Mouse (Mus musculus): Measurements from ENCODE around the gene Ptpre. TPM values are rescaled to one million over a fixed set of nuclear protein-coding genes. Genes with fewer than 3 reads are reported as not detected.
A peak's percentile ranks its signal among the peaks of the same experiment; 100 is the strongest.

Gene Ptpre
- polyA plus RNA-seq, 1 experiment from 2014 or later, result 3.1 TPM

DNA sequence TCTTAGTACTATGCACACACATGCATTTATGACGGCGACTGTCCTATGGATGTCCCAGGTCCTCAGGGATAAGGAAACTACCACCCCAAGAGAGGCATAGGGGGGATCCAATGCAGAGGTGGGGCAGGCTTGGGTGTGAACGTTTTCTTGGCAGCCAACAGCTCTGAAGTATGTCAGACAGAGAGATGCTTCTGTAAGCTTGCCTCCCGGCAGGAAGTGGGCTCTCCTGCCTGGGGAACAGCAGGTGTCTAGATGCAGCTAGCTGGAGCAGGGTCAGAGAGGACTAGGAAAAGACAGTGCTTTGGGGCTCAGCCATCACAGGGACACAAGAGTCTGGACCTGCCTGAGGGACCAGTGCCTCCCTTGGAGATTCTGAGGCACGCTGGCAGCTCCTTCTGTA lies 9.2 kb downstream of the Ptpre start:
- ATAC-seq (ENCODE audit: insufficient number of reproducible peaks, insufficient read depth, low FRiP score, low read depth), result no peak
- Histone ChIP-seq H3K27ac (replicated peaks in 1 of 2; ENCODE audit: control insufficient read depth in 1 of 2, insufficient read depth in 1 of 2, low read depth in 2 of 2, low read length in 2 of 2) (no peak overlapping the region), H3K27me3 (ENCODE audit: control insufficient read depth, insufficient read depth, low read length) (peaks cover 7% of the 10 kb centered on the region; the same call in 1 of the 2 replicates), H3K4me2 (ENCODE audit: low read length) (no peak overlapping the region), H3K4me1 (ENCODE audit: control insufficient read depth in 2 of 2, insufficient read depth in 2 of 2, low read length in 2 of 2) (peaks cover 3 to 4% of the 10 kb centered on the region in 2 experiments; a peak in 2 of 4 replicates), H3K9me3 (ENCODE audit: control insufficient read depth, low read length) (no peaks in the 10 kb centered on the region), H3K4me3 (ENCODE audit: control insufficient read depth in 1 of 2, insufficient read depth in 1 of 2, low read depth in 1 of 2, low read length in 2 of 2) (no peak overlapping the region), H3K9ac (ENCODE audit: low read length) (no peak overlapping the region), H3K36me3 (ENCODE audit: control insufficient read depth, insufficient read depth, low read length) (no peaks in the 10 kb centered on the region)
- WGBS, result 53% methylated on average over 5 of the region's 5 CpGs

DNA sequence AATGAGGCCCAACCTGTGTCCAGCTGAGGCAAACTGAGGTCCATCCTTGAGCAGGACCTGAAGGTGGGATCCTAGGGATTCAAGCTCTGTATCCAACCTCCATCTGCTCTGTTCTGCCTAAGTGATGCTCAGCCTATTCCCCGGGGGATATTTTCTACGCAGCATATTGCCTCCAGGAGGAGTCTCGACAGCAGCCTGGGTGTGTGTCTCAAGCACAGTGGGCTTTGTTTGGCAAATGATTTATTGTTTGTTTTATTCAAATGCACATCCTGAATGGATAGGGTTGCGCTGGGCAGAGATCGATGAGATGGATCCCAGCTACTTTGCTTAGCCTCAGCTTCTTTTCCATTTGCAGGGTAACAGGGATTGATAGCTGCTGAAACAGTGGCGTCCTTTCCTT lies 11.2 kb downstream of the Ptpre start:
- no peaks in the 10 kb centered on the region for H3K9me3 ChIP-seq (ENCODE audit: control insufficient read depth, low read length)
- H3K27me3 ChIP-seq (ENCODE audit: control insufficient read depth, insufficient read depth, low read length), result peaks cover 7% of the 10 kb centered on the region; the same call in 1 of the 2 replicates
- H3K4me3 ChIP-seq (ENCODE audit: control insufficient read depth in 1 of 2, insufficient read depth in 1 of 2, low read depth in 1 of 2, low read length in 2 of 2), result no peak overlapping the region
- no peak overlapping the region for H3K9ac ChIP-seq (ENCODE audit: low read length)
- no peaks in the 10 kb centered on the region for H3K36me3 ChIP-seq (ENCODE audit: control insufficient read depth, insufficient read depth, low read length)
- no peak for ATAC-seq (ENCODE audit: insufficient number of reproducible peaks, insufficient read depth, low FRiP score, low read depth)
- no peak overlapping the region for H3K4me2 ChIP-seq (ENCODE audit: low read length)
- 84% methylated on average over 6 of the region's 6 CpGs for WGBS
- no peak overlapping the region for H3K27ac ChIP-seq (replicated peaks in 1 of 2; ENCODE audit: control insufficient read depth in 1 of 2, insufficient read depth in 1 of 2, low read depth in 2 of 2, low read length in 2 of 2)
- peaks cover 5% of the 10 kb centered on the region in 2 experiments; a peak in 2 of 4 replicates for H3K4me1 ChIP-seq (ENCODE audit: control insufficient read depth in 2 of 2, insufficient read depth in 2 of 2, low read length in 2 of 2)

- WGBS, result 29% methylated on average over 1 of the region's 1 CpGs
- no peak overlapping the region for H3K4me3 ChIP-seq (ENCODE audit: control insufficient read depth in 1 of 2, insufficient read depth in 1 of 2, low read depth in 1 of 2, low read length in 2 of 2)
- peaks cover 6% of the 10 kb centered on the region; the same call in 1 of the 2 replicates for H3K27me3 ChIP-seq (ENCODE audit: control insufficient read depth, insufficient read depth, low read length)
- no peak overlapping the region for H3K27ac ChIP-seq (replicated peaks in 1 of 2; ENCODE audit: control insufficient read depth in 1 of 2, insufficient read depth in 1 of 2, low read depth in 2 of 2, low read length in 2 of 2)
- ATAC-seq (ENCODE audit: insufficient number of reproducible peaks, insufficient read depth, low FRiP score, low read depth), result peak; percentile 56; the same call in 1 of the 2 replicates
- H3K36me3 ChIP-seq (ENCODE audit: control insufficient read depth, insufficient read depth, low read length), result no peaks in the 10 kb centered on the region
- H3K9ac ChIP-seq (ENCODE audit: low read length), result no peak overlapping the region
- peaks cover 5% of the 10 kb centered on the region in 2 experiments; a peak in 2 of 4 replicates for H3K4me1 ChIP-seq (ENCODE audit: control insufficient read depth in 2 of 2, insufficient read depth in 2 of 2, low read length in 2 of 2)
- H3K9me3 ChIP-seq (ENCODE audit: control insufficient read depth, low read length), result no peaks in the 10 kb centered on the region
- no peak overlapping the region for H3K4me2 ChIP-seq (ENCODE audit: low read length)
Observed at GRCm38 (mm10) chr7:135551547-135551946, 14.3 kb downstream of the Ptpre start.

GRCm38 (mm10) chr7:135553550-135553949 lies 16.3 kb downstream of the Ptpre start:
- WGBS, result 79% methylated on average over 3 of the region's 3 CpGs
- no peaks in the 10 kb centered on the region for H3K36me3 ChIP-seq (ENCODE audit: control insufficient read depth, insufficient read depth, low read length)
- H3K9ac ChIP-seq (ENCODE audit: low read length), result no peak overlapping the region
- no peaks in the 10 kb centered on the region; the same call in 1 of the 2 replicates for H3K27me3 ChIP-seq (ENCODE audit: control insufficient read depth, insufficient read depth, low read length)
- no peak overlapping the region for H3K27ac ChIP-seq (replicated peaks in 1 of 2; ENCODE audit: control insufficient read depth in 1 of 2, insufficient read depth in 1 of 2, low read depth in 2 of 2, low read length in 2 of 2)
- no peak overlapping the region for H3K4me3 ChIP-seq (ENCODE audit: control insufficient read depth in 1 of 2, insufficient read depth in 1 of 2, low read depth in 1 of 2, low read length in 2 of 2)
- no peaks in the 10 kb centered on the region for H3K9me3 ChIP-seq (ENCODE audit: control insufficient read depth, low read length)
- ATAC-seq (ENCODE audit: insufficient number of reproducible peaks, insufficient read depth, low FRiP score, low read depth), result no peak
- peaks cover 5% of the 10 kb centered on the region in 2 experiments; a peak in 2 of 4 replicates for H3K4me1 ChIP-seq (ENCODE audit: control insufficient read depth in 2 of 2, insufficient read depth in 2 of 2, low read length in 2 of 2)
- H3K4me2 ChIP-seq (ENCODE audit: low read length), result no peak overlapping the region

DNA sequence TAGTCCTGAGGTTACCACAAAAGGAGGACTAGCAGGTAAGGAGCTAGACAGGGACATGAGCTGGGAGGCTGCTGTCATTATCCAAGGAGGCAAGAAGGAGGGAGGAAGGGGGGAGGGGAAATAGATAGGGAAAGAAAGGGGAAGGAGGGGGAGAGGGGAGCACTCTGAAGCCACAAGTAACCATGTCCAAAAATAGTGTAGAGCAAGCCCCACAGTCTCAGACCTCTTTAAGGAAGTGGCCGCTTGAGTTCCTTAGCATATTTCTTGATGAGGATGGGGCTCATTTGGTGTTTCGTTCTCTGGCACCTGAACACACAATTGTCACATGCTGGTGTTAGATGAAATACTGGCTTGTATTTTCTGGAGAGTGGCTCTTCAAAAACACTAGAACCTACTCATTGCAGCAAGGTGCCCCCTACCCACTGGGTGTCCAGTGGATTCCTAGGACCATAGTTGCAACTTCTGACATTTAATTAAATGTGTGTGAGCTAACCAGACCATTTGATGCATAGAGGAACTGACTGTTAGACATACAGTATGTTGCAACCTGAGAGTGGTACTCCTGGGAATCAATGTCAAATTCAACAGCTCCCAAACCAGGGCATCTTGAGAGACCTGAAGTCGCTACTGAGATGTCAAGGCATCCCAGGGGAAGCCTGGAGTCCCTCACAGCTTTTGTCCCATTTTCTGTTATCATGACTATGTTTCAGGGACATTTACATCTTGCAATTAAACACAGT lies 19.6 kb downstream of the Ptpre start:
- no peaks in the 10 kb centered on the region for H3K36me3 ChIP-seq (ENCODE audit: control insufficient read depth, insufficient read depth, low read length)
- no peak overlapping the region for H3K4me3 ChIP-seq (ENCODE audit: control insufficient read depth in 1 of 2, insufficient read depth in 1 of 2, low read depth in 1 of 2, low read length in 2 of 2)
- H3K9ac ChIP-seq (ENCODE audit: low read length), result no peak overlapping the region
- ATAC-seq (ENCODE audit: insufficient number of reproducible peaks, insufficient read depth, low FRiP score, low read depth), result no peak
- no peak overlapping the region for H3K27ac ChIP-seq (replicated peaks in 1 of 2; ENCODE audit: control insufficient read depth in 1 of 2, insufficient read depth in 1 of 2, low read depth in 2 of 2, low read length in 2 of 2)
- 60% methylated on average over 3 of the region's 3 CpGs for WGBS
- no peak overlapping the region for H3K4me2 ChIP-seq (ENCODE audit: low read length)
- H3K9me3 ChIP-seq (ENCODE audit: control insufficient read depth, low read length), result no peaks in the 10 kb centered on the region
- no peaks in the 10 kb centered on the region; the same call in 1 of the 2 replicates for H3K27me3 ChIP-seq (ENCODE audit: control insufficient read depth, insufficient read depth, low read length)
- H3K4me1 ChIP-seq (ENCODE audit: control insufficient read depth in 2 of 2, insufficient read depth in 2 of 2, low read length in 2 of 2), result no peaks in the 10 kb centered on the region

- WGBS, result 35% methylated on average over 1 of the region's 1 CpGs
- Histone ChIP-seq H3K4me3 (ENCODE audit: control insufficient read depth in 1 of 2, insufficient read depth in 1 of 2, low read depth in 1 of 2, low read length in 2 of 2) (no peak overlapping the region), H3K27me3 (ENCODE audit: control insufficient read depth, insufficient read depth, low read length) (0 out of 2 replicates have a peak, but pooled peaks cover 3% of the 10 kb centered on the region), H3K4me1 (ENCODE audit: control insufficient read depth in 2 of 2, insufficient read depth in 2 of 2, low read length in 2 of 2) (no peaks in the 10 kb centered on the region), H3K27ac (replicated peaks in 1 of 2; ENCODE audit: control insufficient read depth in 1 of 2, insufficient read depth in 1 of 2, low read depth in 2 of 2, low read length in 2 of 2) (no peak overlapping the region), H3K36me3 (ENCODE audit: control insufficient read depth, insufficient read depth, low read length) (no peaks in the 10 kb centered on the region), H3K9ac (ENCODE audit: low read length) (no peak overlapping the region), H3K9me3 (ENCODE audit: control insufficient read depth, low read length) (no peaks in the 10 kb centered on the region), H3K4me2 (ENCODE audit: low read length) (no peak overlapping the region)
- ATAC-seq (ENCODE audit: insufficient number of reproducible peaks, insufficient read depth, low FRiP score, low read depth), result no peak
Observed at GRCm38 (mm10) chr7:135560280-135560679, 23.0 kb downstream of the Ptpre start.

DNA sequence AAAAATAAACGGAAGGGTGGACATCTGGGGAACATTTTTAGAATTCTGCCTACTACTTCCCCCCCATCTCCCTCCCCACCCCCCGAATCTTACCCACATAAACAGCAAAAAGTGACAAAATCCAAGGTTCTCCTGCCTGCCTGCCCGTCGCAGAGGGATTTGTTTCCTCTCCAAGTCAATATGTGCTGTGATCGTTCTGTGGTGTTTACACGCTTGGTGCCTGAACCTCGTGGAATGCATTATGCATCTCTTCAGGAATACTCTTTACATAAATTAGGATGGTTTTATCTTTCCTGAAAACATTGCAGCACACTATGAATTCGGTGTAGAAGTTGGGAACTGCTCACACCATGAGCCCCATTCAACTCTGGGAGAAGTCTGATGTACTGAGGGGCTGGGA lies 26.7 kb downstream of the Ptpre start:
- WGBS, result 84% methylated on average over 8 of the region's 8 CpGs
- no peak for ATAC-seq (ENCODE audit: insufficient number of reproducible peaks, insufficient read depth, low FRiP score, low read depth)
- H3K4me3 ChIP-seq (ENCODE audit: control insufficient read depth in 1 of 2, insufficient read depth in 1 of 2, low read depth in 1 of 2, low read length in 2 of 2), result no peak overlapping the region
- H3K4me2 ChIP-seq (ENCODE audit: low read length), result no peak overlapping the region
- H3K9me3 ChIP-seq (ENCODE audit: control insufficient read depth, low read length), result no peaks in the 10 kb centered on the region
- 0 out of 2 replicates have a peak, but pooled peaks cover 3% of the 10 kb centered on the region for H3K27me3 ChIP-seq (ENCODE audit: control insufficient read depth, insufficient read depth, low read length)
- H3K9ac ChIP-seq (ENCODE audit: low read length), result no peak overlapping the region
- no peaks in the 10 kb centered on the region for H3K4me1 ChIP-seq (ENCODE audit: control insufficient read depth in 2 of 2, insufficient read depth in 2 of 2, low read length in 2 of 2)
- no peak overlapping the region for H3K27ac ChIP-seq (replicated peaks in 1 of 2; ENCODE audit: control insufficient read depth in 1 of 2, insufficient read depth in 1 of 2, low read depth in 2 of 2, low read length in 2 of 2)
- H3K36me3 ChIP-seq (ENCODE audit: control insufficient read depth, insufficient read depth, low read length), result no peaks in the 10 kb centered on the region
